Mouse (Mus musculus) T-helper 17 cell (primary cell): ENCODE measurements at regions not wholly inside any gene's neighbourhood (a gene's known extent, or its start where the extent isn't known, plus 50 kb on each side); places are given as distances from the start of the nearest gene placed in this dataset.

Experiments
- in situ Hi-C, 2 experiments: fragments of 300-600 bp; cut with MboI, MseI; formaldehyde crosslinking; loops; 1 replicate in 1 of 2; 2 replicates in 1 of 2; pipeline ENCODE4 v1.15.1; 2025; ENCODE audit warnings: high pct_unique_total_duplicates in 2 of 2

- in situ Hi-C loops: loop anchor here in 1 of 2 experiments (10.0 kb wide), 1 partner anchor 336 kb away; no protein-coding TSS in a partner anchor
These were observed 63.5 kb upstream of the Tyw5 start for GRCm38 (mm10) chr1:57470356-57470755.

DNA sequence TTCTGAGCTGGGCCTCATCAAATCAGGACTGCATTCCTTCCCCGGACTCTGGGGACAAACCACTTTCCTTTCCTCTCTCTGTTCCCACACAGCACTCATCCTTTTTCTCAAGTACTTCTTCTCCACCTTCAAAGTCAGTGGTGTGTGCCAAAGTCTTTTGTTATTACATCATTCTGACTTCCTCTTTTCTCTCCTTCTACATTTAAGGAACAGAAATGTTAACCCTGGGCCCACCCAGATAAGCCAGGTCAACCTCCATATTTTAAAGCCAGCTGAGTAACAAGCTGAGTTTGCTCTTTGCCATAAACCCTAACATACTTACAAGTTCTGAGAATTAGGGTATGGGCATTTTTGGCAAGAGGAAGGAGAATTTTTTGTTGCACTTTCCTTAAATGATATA is 65.3 kb upstream of the Tyw5 start:
- in situ Hi-C loops: loop anchor here in 1 of 2 experiments (10.0 kb wide), 1 partner anchor 337 kb away; no protein-coding TSS in a partner anchor

- in situ Hi-C loops: loop anchor here in 1 of 2 experiments (10.0 kb wide), 1 partner anchor 343 kb away; no protein-coding TSS in a partner anchor
These were observed 70.8 kb upstream of the Tyw5 start for GRCm38 (mm10) chr1:57477725-57478124.

DNA sequence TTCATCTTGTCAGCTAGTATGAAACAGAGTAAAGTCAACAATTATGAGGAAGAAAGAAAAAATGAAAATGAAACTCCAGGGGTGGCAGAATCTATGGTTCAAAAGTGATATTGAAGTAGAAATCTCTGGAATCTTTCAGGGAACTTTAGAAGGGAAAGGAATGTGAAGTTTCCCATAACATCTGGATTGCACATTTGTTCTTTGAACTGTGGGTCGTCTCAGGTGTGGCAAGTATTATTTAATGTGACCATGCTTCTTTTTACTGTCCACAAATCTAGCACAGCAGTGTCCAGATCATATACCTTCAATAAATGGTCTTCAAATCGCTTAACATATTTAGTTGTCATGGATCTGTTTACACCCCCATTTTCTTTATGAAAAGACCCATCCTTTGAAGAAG is 71.2 kb upstream of the Tyw5 start:
- in situ Hi-C loops: loop anchor here in 1 of 2 experiments (10.0 kb wide), 1 partner anchor 343 kb away; no protein-coding TSS in a partner anchor

DNA sequence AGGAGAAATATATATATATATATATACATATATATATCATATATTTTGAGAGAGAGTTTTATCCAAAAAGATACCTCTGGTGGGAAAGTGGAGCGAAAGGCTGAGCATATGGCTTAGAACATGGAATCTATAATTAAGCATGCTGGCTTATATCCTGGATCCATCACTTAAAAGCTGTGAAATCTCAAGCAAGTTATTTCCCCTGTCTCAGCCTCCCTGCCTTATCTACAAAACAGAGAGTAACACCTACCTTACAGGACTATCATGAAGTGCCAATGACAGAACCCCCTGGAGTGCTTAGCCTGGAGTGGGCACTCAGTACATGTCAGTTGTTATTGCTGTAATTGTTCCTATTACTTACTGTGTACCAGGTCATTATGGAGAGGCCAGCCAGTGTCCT is 71.9 kb upstream of the Tyw5 start:
- in situ Hi-C loops: loop anchor here in 1 of 2 experiments (10.0 kb wide), 1 partner anchor 344 kb away; no protein-coding TSS in a partner anchor

DNA sequence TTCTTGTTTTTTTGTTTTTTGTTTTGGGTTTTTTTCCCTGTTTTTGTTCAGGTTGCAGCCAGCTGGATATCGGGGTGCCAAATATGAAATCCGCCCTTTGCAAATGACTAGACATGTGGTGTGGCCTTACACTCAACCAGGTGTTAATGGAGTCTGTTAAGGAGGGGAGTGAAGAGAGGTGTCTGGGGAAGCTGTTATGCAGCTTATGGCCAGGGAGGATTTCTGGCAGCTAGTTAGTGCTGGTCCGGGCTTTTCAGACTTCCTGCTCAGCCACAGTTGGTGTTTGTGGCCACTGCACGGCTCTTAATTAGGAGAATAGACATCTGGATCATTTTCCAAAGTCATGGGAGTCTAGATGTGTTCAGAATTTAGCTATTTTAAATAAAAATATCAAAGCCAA is 72.7 kb upstream of the Tyw5 start:
- in situ Hi-C loops: loop anchor here in 1 of 2 experiments (10.0 kb wide), 1 partner anchor 345 kb away; no protein-coding TSS in a partner anchor

- in situ Hi-C loops: no loop called here
These were observed 82.3 kb upstream of the Tyw5 start for GRCm38 (mm10) chr1:57489176-57489575.

DNA sequence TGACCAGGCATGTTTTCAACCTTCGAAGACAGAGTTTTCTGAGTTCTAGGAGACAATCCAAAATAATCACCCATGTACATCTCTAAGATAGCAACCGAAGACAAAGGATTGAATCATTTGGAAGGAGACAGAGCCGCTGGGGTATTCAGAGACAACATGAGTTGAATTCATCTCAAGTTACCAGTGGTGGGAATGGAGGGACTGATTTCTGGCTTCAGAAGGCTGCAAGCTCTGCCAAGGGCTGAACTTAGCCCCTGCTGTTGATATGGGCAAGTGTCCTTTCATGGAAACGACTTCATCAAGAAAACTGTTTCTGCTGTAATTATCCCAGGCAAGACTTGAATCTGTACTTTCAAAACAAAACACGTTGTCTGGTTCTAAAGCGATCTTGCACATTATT is 82.7 kb upstream of the Tyw5 start:
- in situ Hi-C loops: no loop called here

GRCm38 (mm10) chr1:57490021-57490420 is 83.1 kb upstream of the Tyw5 start:
- in situ Hi-C loops: no loop called here

DNA sequence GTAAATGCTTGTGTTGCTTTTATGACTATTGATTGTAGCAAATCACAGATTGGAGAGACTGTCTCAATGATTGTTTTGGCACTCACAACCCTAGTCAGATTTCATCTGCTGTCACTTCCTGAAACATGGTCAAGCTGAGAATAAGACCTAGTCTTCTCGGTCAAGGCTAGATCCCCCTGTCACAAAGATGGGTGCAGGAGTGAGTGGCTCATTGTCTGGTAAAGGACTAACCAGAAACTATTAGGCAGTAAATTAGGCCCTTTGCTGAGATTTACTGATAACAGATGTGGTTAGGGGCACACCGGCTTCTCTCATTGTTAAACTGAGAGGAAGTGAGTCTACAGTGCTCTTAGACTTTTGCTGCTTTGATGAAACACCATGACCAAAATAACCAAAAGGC is 85.8 kb upstream of the Tyw5 start:
- in situ Hi-C loops: no loop called here

DNA sequence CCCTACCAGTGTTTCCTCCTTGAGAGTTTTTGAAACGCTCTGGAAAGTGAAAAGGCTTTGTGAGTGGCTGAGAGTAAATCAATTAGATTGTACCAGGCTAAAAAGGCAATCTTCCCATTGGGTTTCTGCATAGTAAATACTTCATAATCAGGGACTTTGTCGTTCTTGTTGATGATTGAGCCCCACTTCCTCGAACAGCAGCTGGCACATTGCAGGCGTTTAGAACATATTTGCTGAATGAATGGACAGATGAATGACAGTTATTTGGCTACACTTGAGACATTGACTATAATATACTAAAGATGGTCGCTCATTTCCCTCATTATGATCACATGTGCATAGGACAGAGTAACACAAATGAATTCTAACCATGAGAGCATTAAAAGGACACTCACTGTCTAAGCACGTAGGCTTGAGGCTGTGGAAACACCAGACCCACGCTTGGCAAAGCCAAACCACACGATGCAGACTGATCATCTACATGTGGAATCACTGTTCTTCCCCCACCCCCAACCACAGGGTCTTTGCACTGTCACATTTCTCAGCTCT is 90.7 kb upstream of the Tyw5 start:
- in situ Hi-C loops: no loop called here

DNA sequence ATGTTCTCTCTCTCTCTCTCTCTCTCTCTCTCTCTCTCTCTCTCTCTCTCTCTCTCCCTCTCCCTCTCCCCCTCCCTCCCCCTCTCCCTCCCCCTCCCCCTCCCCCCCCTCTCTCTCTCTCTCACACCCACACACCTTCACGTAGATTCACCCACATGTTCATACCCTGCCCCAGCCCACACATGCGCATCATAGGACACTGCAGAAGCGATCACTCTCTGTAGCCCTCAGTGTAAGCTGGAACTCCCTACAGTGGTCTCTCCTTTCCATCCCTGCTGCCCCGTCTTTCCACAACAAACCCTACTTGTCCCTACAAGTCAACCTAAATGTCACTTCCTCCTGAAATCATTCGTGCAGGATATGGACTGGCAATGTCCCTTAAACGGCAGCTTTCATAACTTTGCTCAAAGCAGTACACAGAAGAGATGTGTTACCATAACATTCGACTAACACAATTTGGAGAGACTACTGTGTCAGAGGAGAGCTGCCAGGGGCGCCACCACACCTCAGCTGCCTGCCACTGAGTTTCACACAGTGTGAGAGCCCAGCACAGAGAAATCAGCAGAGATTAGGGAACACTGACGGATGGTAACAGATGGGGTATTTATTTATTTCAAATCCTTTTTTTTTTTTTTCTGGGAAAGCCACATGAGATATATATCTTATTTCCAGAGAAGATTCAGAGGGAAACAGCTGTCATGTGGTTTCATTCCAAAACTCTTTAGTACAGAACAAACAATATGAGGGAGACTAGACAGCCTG is 103.6 kb upstream of the Tyw5 start:
- in situ Hi-C loops: no loop called here

GRCm38 (mm10) chr1:57511902-57512301 is 105.0 kb upstream of the Tyw5 start:
- in situ Hi-C loops: no loop called here

GRCm38 (mm10) chr1:57512516-57512915 is 105.6 kb upstream of the Tyw5 start:
- in situ Hi-C loops: no loop called here

GRCm38 (mm10) chr1:57525965-57526364 is 119.1 kb upstream of the Tyw5 start:
- in situ Hi-C loops: no loop called here

DNA sequence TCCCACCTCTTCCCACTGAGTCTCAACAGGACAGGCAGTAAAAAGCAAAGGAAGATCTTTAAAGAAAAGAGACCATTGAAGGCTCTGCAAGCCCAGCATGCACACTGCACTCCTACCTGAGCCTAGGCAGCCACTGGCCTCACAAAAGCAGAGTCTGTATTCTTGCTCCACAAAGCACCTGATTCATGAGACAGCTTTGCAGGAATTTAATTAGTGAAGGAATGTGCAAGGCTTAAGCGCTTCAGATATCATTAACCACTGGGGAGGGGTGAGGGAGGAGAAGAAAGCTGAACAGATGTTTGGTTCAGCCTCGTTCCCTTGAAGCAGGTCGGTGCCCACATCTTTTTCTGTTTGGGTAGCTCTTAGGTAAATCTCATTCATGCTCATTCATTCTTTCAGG is 121.8 kb upstream of the Tyw5 start:
- in situ Hi-C loops: no loop called here

DNA sequence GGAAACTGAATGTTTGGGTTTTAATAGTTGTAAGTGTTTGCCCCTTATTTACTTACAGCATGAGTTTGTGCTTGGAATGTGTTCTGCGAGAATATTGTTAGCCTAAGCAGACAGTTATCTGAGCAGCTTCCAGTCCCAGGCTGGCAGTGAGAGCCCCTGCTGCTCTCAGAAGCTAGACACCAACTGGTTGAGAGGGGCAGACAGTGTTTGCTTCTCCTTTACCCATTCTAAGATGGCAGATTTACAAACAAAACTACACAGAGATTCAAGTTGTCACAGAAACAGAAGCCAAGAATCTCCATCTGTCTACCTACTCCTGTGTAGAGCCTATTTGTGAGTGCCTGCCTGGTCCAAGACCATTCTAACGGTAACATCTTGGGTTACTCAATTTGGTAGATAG is 122.4 kb upstream of the Tyw5 start:
- in situ Hi-C loops: no loop called here

GRCm38 (mm10) chr1:57537369-57537768 is 130.5 kb upstream of the Tyw5 start:
- in situ Hi-C loops: no loop called here

DNA sequence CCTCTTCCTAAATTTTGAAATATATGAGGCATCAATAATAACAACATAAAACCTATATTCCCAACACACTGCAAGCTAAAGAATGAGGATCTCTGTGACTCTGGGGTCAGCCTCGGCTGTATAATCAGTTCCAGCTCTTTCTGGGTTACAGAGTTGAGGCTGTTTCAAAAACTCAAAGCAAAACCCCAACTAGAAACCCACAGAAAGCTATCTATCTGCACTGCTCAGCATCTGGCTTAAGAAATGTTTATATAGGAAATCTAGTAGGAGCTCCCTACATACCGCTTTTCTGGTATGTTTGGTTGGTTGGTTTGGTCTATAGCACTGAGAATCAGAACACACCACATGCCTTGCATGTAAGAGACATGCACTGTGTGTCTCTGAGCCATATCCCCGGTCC is 137.8 kb upstream of the Tyw5 start:
- in situ Hi-C loops: no loop called here

DNA sequence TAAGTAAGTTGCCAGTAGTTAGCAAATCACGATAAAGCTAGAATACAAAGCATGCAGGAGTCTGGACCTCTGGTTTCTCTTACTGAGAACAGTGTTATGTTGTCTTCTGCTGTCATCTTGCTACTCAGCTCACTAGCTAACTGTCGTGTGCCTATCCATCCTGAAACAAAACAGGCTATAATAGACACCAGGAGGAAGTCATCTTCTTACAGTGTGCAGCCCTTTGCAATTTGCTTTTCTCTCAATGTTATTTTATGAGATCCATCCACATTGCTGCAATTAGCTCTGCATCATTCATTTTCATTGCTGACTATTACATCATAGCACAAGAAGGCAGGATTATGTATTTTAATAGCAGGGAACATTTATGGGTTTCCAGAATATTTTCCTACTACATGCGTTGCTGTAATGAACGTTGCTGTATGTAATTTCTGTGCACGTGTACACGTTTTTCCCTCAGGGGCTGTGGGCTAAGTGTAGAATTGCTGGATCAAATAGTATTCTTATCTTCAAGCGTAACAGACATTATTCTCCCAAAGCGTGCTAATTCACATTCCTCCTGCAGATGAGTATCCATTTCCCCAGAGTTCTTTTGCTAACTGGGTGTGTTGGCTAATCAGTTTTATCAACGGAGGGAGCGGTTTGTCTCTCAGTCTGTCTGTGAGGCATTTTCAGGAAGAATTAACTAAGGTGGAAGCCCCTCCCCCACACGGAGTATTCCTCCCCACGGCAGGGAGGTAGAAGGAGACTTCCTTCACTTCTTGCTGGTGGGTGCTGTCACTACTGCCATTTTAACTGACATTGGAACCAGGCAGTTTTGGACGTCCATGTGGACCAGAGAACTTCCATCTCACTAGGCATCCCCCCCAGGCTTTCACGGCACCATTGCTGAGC is 139.1 kb upstream of the Tyw5 start:
- in situ Hi-C loops: no loop called here

GRCm38 (mm10) chr1:57561517-57561916 is 154.6 kb upstream of the Tyw5 start:
- in situ Hi-C loops: no loop called here

DNA sequence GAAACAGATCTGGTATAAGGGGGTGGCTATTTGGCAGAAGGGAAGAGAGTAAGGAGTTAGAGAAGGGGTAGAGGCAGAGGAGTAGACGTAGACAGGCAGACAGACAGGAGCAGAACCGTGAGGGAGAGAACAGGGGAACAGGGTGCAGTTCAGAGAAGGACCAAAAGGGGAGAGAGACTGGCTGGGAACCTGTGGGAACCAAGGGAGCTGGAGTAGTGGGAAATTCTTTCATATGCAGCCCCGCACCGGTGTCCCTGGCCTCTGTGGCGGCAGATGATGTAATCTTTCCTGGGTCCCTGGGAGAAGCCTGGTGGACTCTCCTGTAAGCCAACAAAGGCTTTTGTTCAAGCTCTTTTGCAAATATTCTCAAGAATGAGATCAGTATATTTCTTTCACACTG is 157.8 kb upstream of the Tyw5 start:
- in situ Hi-C loops: no loop called here
